Mouse (Mus musculus) limb, embryonic 11.5 days (tissue): ENCODE results near the gene Cyba. TPM values are rescaled to one million over a fixed set of nuclear protein-coding genes. Genes with fewer than 3 reads are reported as not detected.
A peak's percentile ranks its signal among the peaks of the same experiment; 100 is the strongest.

Experiments used
- ATAC-seq: fragments of 200-750 bp; cut with Nextera tagmentation; 2 replicates; pipeline ENCODE4 v1.8.0; 2017; ENCODE audit warnings: low read depth; ENCODE audit not compliant: insufficient number of reproducible peaks, low FRiP score, low TSS enrichment
- DNase-seq: peaks from one replicate; pipeline ENCODE4 v3.0.0-alpha.2; 2015; ENCODE audit warnings: low spot score
- H3K27ac ChIP-seq: fragments of 300-500 bp; sonication (generic); replicated peaks from 2 replicates; pipeline ENCODE4 v1.5.1; 2014; ENCODE audit warnings: low read depth, mild to moderate bottlenecking, low read length
- H3K27me3 ChIP-seq: fragments of 300-500 bp; sonication (generic); 2 replicates; pipeline ENCODE4 v1.6.1; 2014; ENCODE audit warnings: mild to moderate bottlenecking, low read length, mixed read lengths; ENCODE audit not compliant: control insufficient read depth, insufficient read depth
- H3K36me3 ChIP-seq: fragments of 300-500 bp; sonication (generic); 2 replicates; pipeline ENCODE4 v1.6.1; 2014; ENCODE audit warnings: mild to moderate bottlenecking, low read length, moderate library complexity, mixed read lengths; ENCODE audit not compliant: control insufficient read depth, insufficient read depth
- H3K4me1 ChIP-seq: fragments of 300-500 bp; sonication (generic); 2 replicates; pipeline ENCODE4 v1.6.1; 2014; ENCODE audit warnings: low read length, mixed read lengths; ENCODE audit not compliant: control insufficient read depth, insufficient read depth
- H3K4me2 ChIP-seq: fragments of 300-500 bp; sonication (generic); 2 replicates; pipeline ENCODE4 v1.6.1; 2014; ENCODE audit warnings: low read depth, mild to moderate bottlenecking, moderate library complexity; ENCODE audit not compliant: severe bottlenecking
- H3K4me3 ChIP-seq: fragments of 300-500 bp; sonication (generic); 2 replicates; pipeline ENCODE4 v1.5.1; 2014; ENCODE audit warnings: low read depth, low read length
- H3K9ac ChIP-seq: fragments of 300-500 bp; sonication (generic); 2 replicates; pipeline ENCODE4 v1.6.1; 2014; ENCODE audit warnings: mild to moderate bottlenecking, low read length
- H3K9me3 ChIP-seq: fragments of 300-500 bp; sonication (generic); 2 replicates; pipeline ENCODE4 v1.6.1; 2016; ENCODE audit warnings: low read length; ENCODE audit not compliant: control insufficient read depth
- WGBS: fragments of 180-500 bp; shearing (Covaris S2); extraction: QIAGEN DNeasy Blood & Tissue Kit; methylation state at CpG from one replicate; pipeline ENCODE4 v1.1.7; 2014; 5-methylcytosine and 5-hydroxymethylcytosine counted together
- polyA plus RNA-seq: library from polyadenylated mRNA; unstranded; fragments of >200 nt; fragmentation: Nextera tagmentation; extraction: Ambion mirVana; gene quantifications from 2 replicates; pipeline ENCODE4 v1.2.1, GENCODE M21; 2014

Cyba gene
- polyA plus RNA-seq, result 80.2 and 82.4 TPM in 2 replicates

DNA sequence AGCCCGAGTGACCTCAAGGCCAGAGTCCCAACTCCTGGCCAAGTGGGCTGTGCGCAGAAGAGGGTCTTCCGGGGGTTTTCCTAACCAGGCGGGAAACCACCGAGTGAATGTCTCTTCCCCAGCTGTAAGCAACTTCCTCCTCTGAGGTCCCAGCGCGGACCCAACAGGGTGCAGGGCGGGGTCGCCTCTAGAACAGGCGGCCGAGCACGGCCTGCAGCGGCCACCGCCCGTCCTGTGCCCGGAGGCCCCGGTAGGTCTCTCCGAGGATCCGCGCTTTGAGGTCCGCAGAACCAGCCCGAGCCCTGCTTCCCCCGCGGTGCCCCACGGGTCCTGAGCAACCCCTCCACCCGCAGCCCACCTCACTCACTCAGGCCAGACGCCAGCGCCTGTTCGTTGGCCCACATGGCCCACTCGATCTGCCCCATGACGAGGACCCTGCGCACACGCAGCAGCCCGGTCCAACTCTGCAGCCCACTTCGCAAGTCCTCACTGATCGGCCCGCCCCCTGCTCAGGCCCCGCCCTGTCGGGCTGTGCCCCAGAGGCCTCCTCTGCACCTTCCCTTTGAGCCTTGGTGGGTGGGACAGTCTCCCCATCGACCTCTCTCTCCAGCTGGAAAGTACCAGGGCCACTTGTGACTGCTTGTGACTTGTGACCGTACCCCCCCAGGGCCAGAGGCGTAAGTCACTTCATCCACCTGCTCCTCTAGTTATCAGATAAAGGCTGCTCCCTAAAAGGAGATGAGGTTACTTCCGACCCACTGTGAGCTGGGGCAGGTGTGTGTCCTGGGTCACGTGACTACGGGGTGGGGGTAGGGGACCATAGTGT is at the start of gene Cyba:
Gene Cyba, minus strand, starts transcription at position 488 of the 826 bp plus-strand sequence.
- Histone ChIP-seq H3K4me1 (peaks cover 7% of the 10 kb centered on the region), H3K27ac (no peak within 1 kb of the TSS), H3K9me3 (no peaks in the 10 kb centered on the region), H3K4me2 (peak within 1 kb of the TSS; percentile 70), H3K9ac (peak within 1 kb of the TSS; percentile 63), H3K36me3 (peaks cover 13% of the 10 kb centered on the region; the same call in 1 of the 2 replicates), H3K27me3 (no peaks in the 10 kb centered on the region), H3K4me3 (peak within 1 kb of the TSS; percentile 35)
- ATAC-seq, result peak; percentile 63
- 4% methylated on average over 45 of the region's 45 CpGs for WGBS
- DNase-seq, result peak; percentile 74

DNA sequence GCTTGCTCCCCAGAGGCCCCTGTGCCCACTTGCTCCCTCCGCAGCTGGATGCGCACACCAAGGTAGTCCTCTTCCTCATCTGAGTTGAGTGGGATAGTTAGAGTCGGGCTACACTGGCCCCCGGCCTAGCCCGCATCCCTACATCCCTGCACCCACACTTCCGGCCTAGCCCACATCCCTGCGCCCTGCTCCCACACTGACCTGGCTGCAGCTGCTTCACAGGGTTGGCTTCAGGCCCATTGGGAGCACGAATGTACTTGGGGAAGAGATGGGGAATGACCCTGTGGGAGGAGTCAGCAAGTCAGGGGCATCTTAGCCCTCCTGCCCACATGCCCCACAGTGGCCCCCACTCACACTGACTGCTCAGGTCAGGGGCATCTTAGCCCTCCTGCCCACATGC is 49.7 kb upstream of the Cyba start:
- Histone ChIP-seq H3K9ac (no peak overlapping the region), H3K27ac (no peak overlapping the region), H3K27me3 (no peaks in the 10 kb centered on the region), H3K4me3 (no peak overlapping the region), H3K4me2 (no peak overlapping the region), H3K4me1 (no peaks in the 10 kb centered on the region), H3K9me3 (no peaks in the 10 kb centered on the region), H3K36me3 (peaks cover 61% of the 10 kb centered on the region)
- DNase-seq (no peak), ATAC-seq (no peak)
- WGBS, result 95% methylated on average over 8 of the region's 8 CpGs

DNA sequence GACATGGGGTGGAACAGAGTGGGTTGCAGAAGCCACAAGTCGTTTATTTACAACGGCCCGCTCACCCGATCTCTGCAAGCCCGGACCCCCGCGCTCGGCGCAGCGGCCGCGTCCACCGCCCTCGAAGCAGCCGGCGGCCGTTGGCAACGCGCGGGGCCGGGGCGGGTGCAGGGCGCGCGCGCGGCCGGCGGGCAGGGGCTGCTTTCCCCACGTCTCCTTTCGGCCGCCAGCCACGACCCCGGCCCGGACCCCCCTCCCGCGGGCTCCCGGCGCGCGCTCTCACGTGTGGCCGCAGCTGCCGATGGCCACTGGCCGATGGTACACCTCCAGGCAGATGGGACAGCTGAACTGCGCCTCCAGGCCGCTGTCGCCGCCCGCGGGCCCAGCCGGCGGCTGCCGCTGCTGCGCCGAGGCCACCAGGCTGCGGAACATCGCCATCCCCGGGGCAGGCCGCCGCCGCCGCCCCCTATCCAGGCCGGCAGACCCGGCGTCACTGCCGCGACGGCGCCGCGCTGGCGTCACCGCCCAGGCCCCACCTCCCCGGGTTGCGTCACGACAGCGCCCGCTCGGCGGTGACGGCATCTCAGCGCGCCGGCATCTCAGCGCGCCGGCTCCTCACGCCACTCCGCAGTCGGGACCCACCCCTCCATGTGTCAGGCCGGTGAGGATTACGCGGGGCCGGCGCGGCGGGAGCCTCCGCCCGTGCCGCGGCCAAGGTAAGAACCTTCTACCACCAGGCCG is 43.0 kb upstream of the Cyba start, which contains the start of the genes Rnf166 and Ctu2:
Gene Rnf166, minus strand, starts transcription at position 485 of the 741 bp plus-strand sequence.
Gene Ctu2, plus strand, starts transcription at position 564 of the 741 bp plus-strand sequence.
- Histone ChIP-seq H3K4me3 (peak within 1 kb of the TSS; percentile 91), H3K4me1 (peaks cover 9% of the 10 kb centered on the region), H3K9ac (peak within 1 kb of the TSS; percentile 89), H3K9me3 (no peaks in the 10 kb centered on the region), H3K27me3 (no peaks in the 10 kb centered on the region), H3K4me2 (peak within 1 kb of the TSS; percentile 86), H3K36me3 (peaks cover 20% of the 10 kb centered on the region), H3K27ac (peak within 1 kb of the TSS; percentile 52; the same call in 1 of the 2 replicates)
- WGBS, result 0% methylated on average over 73 of the region's 103 CpGs
- ATAC-seq (peak; percentile 88), DNase-seq (peak; percentile 97)

DNA sequence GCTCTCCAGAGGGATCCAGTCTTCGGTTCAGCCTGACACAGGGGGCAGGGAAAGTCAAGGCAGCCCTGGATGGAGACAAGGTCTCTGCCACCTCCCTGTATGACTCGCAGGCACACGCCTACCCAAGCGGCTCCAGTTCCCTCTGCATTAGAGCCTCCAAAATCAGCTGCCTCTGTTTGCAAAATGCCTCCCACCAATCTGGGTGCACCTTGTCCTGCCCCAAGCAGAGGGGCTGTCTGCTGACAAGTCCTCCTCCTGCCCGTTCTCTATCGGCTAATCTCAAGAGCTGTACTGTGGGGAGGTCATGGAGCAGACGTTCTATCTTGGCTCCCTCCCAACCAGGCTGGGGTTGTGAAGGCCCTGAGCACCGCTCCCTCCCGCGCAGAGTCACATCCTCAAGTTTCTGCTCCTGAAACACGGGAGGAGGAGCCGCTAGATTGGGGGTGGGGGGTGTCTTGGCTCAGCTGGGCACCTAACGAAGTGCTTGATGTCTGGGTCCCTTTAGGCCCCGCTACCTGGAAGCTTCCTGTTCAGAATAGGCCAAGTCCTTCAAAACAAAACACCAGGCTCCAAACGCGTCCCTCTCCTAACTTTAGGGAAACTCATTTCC is 42.3 kb upstream of the Cyba start:
- peak overlapping the region; percentile 86 for H3K4me2 ChIP-seq
- no peaks in the 10 kb centered on the region for H3K9me3 ChIP-seq
- peak overlapping the region; percentile 89 for H3K9ac ChIP-seq
- H3K4me1 ChIP-seq, result peaks cover 9% of the 10 kb centered on the region
- H3K27ac ChIP-seq, result no peak overlapping the region
- H3K4me3 ChIP-seq, result peak overlapping the region; percentile 91
- no peaks in the 10 kb centered on the region for H3K27me3 ChIP-seq
- no peak for ATAC-seq
- DNase-seq, result no peak
- 13% methylated on average over 16 of the region's 16 CpGs for WGBS
- peaks cover 20% of the 10 kb centered on the region for H3K36me3 ChIP-seq

DNA sequence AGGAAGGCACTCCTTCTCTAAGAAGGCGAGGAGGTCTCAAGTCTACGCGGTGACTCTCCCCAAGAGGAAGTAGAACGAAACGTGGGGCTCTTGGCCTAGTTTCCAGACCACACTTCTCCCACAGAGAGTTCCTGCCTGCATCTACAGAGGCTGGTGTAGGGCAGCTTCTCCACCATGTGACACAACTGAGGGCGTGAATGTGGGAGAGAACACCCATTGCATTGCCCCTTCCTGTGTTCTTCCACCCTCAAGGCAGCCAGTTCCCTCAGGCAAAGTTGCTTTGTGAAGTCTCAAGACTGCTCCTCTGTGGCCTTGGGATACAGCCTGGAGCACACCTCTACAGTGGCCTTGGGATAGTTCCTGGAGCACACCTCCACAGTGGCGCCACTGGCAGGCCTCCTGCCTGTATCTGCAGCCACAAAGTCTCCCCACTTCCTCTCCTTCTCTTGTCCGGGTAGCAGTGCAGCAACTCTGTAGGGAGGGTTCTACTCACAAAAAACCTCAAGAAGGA is 41.2 kb upstream of the Cyba start:
- no peaks in the 10 kb centered on the region for H3K9me3 ChIP-seq
- H3K27ac ChIP-seq, result no peak overlapping the region
- H3K4me1 ChIP-seq, result peaks cover 9% of the 10 kb centered on the region
- 93% methylated on average over 8 of the region's 8 CpGs for WGBS
- no peak for DNase-seq
- no peak overlapping the region for H3K4me3 ChIP-seq
- no peak overlapping the region for H3K4me2 ChIP-seq
- H3K9ac ChIP-seq, result no peak overlapping the region
- peaks cover 9% of the 10 kb centered on the region; the same call in 1 of the 2 replicates for H3K36me3 ChIP-seq
- ATAC-seq, result no peak
- no peaks in the 10 kb centered on the region for H3K27me3 ChIP-seq

DNA sequence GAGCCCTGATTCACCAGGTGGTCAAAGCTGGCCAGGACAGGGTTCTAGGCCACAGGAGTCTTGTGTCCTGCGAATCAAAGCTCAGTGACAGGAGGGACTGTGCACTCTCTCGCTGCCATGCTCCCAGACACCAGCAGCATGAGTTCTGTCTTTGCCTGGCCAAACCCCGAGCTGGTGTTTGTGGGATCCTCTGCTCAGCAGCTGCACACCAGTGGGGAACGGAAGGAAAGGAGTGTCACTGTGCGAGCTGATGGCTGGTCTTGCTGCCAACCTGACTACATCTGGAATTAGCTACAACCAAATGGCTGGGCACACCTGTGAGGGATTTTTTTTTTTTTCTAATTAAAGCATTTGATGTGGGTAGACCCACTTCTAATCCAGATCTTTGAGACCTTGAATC is 38.0 kb upstream of the Cyba start:
- WGBS, result 80% methylated on average over 5 of the region's 5 CpGs
- DNase-seq (no peak), ATAC-seq (no peak)
- no peak overlapping the region for H3K27ac ChIP-seq
- peaks cover 4% of the 10 kb centered on the region; the same call in 1 of the 2 replicates for H3K4me1 ChIP-seq
- H3K27me3 ChIP-seq, result no peaks in the 10 kb centered on the region
- H3K36me3 ChIP-seq, result peaks cover 14% of the 10 kb centered on the region
- no peak overlapping the region for H3K9ac ChIP-seq
- H3K4me3 ChIP-seq, result no peak overlapping the region
- no peak overlapping the region for H3K4me2 ChIP-seq
- H3K9me3 ChIP-seq, result no peaks in the 10 kb centered on the region

DNA sequence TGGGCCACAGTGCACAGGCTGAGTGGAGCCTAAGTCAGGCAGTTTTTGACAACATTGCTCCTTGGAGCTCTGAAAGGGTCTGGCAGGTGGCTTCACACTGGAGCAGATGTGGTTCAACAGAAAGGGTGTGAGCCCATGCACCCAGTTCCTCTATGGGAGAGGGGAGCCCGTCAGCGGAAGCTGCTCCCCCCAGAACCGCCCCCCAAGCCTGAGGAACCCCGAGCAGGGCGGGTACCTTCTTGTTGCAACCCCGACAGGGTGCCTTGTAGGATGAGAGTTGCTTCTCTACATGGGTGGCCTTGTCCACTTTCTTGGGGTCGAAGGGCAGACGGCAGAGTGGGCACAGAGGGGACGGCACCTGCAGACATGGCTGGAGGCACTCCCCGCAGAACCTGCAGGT is 37.2 kb upstream of the Cyba start:
- H3K27ac ChIP-seq, result no peak overlapping the region
- no peaks in the 10 kb centered on the region for H3K9me3 ChIP-seq
- no peak overlapping the region for H3K4me2 ChIP-seq
- no peak for DNase-seq
- WGBS, result 88% methylated on average over 10 of the region's 10 CpGs
- no peaks in the 10 kb centered on the region for H3K27me3 ChIP-seq
- peaks cover 14% of the 10 kb centered on the region for H3K36me3 ChIP-seq
- ATAC-seq, result no peak
- peaks cover 3% of the 10 kb centered on the region; the same call in 1 of the 2 replicates for H3K4me1 ChIP-seq
- H3K4me3 ChIP-seq, result no peak overlapping the region
- no peak overlapping the region for H3K9ac ChIP-seq

DNA sequence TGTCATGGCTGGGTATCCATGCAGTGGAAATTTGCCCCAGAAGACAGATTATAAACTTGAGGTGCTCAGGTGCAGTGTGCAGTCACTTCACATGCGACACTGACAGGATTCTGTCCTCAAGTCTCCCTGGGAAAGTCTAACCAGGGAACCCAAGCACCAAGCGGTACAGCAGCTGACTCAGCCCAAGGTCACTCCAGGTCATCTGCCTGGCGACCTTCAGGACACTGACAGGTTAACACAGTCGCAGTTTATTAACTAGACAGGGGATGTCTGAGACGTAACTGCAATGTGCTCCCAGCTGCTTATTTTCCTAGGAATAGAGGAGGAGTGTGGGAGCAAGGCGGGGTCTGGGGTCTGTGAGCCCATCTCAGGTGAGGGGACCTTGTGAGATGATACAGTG is 36.7 kb upstream of the Cyba start:
- H3K9ac ChIP-seq, result no peak overlapping the region

More for the DNA sequence above, 36.7 kb upstream of the Cyba start:
- WGBS, result 77% methylated on average over 6 of the region's 6 CpGs
- Histone ChIP-seq H3K4me2 (no peak overlapping the region), H3K36me3 (peaks cover 14% of the 10 kb centered on the region), H3K27me3 (no peaks in the 10 kb centered on the region), H3K4me1 (no peaks in the 10 kb centered on the region), H3K9me3 (no peaks in the 10 kb centered on the region), H3K4me3 (no peak overlapping the region), H3K27ac (no peak overlapping the region)
- ATAC-seq (no peak), DNase-seq (no peak)
